Mouse (Mus musculus): ENCODE results near the gene Nacc2. TPM values are rescaled to one million over a fixed set of nuclear protein-coding genes. Genes with fewer than 3 reads are reported as not detected.
A peak's percentile ranks its signal among the peaks of the same experiment; 100 is the strongest.

The Nacc2 gene
- polyA plus RNA-seq, 1 experiment from 2014 or later = 6.5 TPM

GRCm38 (mm10) chr2:26093897-26094296, 29.1 kb downstream of the Nacc2 start:
- WGBS = 84% methylated on average over 7 of the region's 7 CpGs
- H3K4me3 ChIP-seq = no peak overlapping the region
- H3K36me3 ChIP-seq = no peaks in the 10 kb centered on the region
- H3K9me3 ChIP-seq (replicated peaks) = no peaks in the 10 kb centered on the region
- no peak overlapping the region for H3K4me2 ChIP-seq
- no peak for ATAC-seq (ENCODE audit: insufficient number of reproducible peaks, low FRiP score)
- H3K9ac ChIP-seq = no peak overlapping the region
- H3K27me3 ChIP-seq (replicated peaks) = peaks cover 57% of the 10 kb centered on the region
- H3K4me1 ChIP-seq (replicated peaks) = peaks cover 31% of the 10 kb centered on the region
- H3K27ac ChIP-seq (ENCODE audit: poor library complexity, severe bottlenecking) = no peak overlapping the region

GRCm38 (mm10) chr2:26091771-26092393, 31.1 kb downstream of the Nacc2 start:
- H3K9ac ChIP-seq = peak overlapping the region; percentile 75
- H3K9me3 ChIP-seq (replicated peaks) = no peaks in the 10 kb centered on the region
- peak overlapping the region; percentile 61 for H3K27ac ChIP-seq (ENCODE audit: poor library complexity, severe bottlenecking)
- H3K36me3 ChIP-seq = no peaks in the 10 kb centered on the region
- H3K4me3 ChIP-seq = peak overlapping the region; percentile 59
- H3K4me1 ChIP-seq (replicated peaks) = peaks cover 42% of the 10 kb centered on the region
- no peak for ATAC-seq (ENCODE audit: insufficient number of reproducible peaks, low FRiP score)
- WGBS = 2% methylated on average over 24 of the region's 24 CpGs
- peaks cover 57% of the 10 kb centered on the region for H3K27me3 ChIP-seq (replicated peaks)
- peak overlapping the region; percentile 97 for H3K4me2 ChIP-seq

GRCm38 (mm10) chr2:26090876-26091770, 31.9 kb downstream of the Nacc2 start:
- peak; percentile 23; the same call in 1 of the 2 replicates for ATAC-seq (ENCODE audit: insufficient number of reproducible peaks, low FRiP score)
- peak overlapping the region; percentile 59 for H3K4me3 ChIP-seq
- peaks cover 57% of the 10 kb centered on the region for H3K27me3 ChIP-seq (replicated peaks)
- no peaks in the 10 kb centered on the region for H3K36me3 ChIP-seq
- peaks cover 47% of the 10 kb centered on the region for H3K4me1 ChIP-seq (replicated peaks)
- WGBS = 2% methylated on average over 36 of the region's 39 CpGs
- H3K27ac ChIP-seq (ENCODE audit: poor library complexity, severe bottlenecking) = peak overlapping the region; percentile 61
- peak overlapping the region; percentile 97 for H3K4me2 ChIP-seq
- no peaks in the 10 kb centered on the region for H3K9me3 ChIP-seq (replicated peaks)
- peak overlapping the region; percentile 75 for H3K9ac ChIP-seq

- 66% methylated on average over 2 of the region's 2 CpGs for WGBS
- Histone ChIP-seq H3K4me1 (replicated peaks) (peaks cover 47% of the 10 kb centered on the region), H3K9ac (no peak overlapping the region), H3K4me3 (no peak overlapping the region), H3K36me3 (peaks cover 7% of the 10 kb centered on the region; the same call in 1 of the 2 replicates), H3K9me3 (replicated peaks) (peaks cover 4% of the 10 kb centered on the region; the same call in 1 of the 2 replicates), H3K4me2 (no peak overlapping the region), H3K27ac (ENCODE audit: poor library complexity, severe bottlenecking) (no peak overlapping the region), H3K27me3 (replicated peaks) (peaks cover 47% of the 10 kb centered on the region)
- no peak for ATAC-seq (ENCODE audit: insufficient number of reproducible peaks, low FRiP score)
Measured at GRCm38 (mm10) chr2:26089005-26089404, 34.0 kb downstream of the Nacc2 start.

- Histone ChIP-seq H3K4me1 (replicated peaks) (peaks cover 40% of the 10 kb centered on the region), H3K9me3 (replicated peaks) (peaks cover 4% of the 10 kb centered on the region; the same call in 1 of the 2 replicates), H3K36me3 (peaks cover 7% of the 10 kb centered on the region; the same call in 1 of the 2 replicates), H3K9ac (no peak overlapping the region), H3K4me2 (no peak overlapping the region), H3K27me3 (replicated peaks) (peaks cover 28% of the 10 kb centered on the region), H3K4me3 (no peak overlapping the region), H3K27ac (ENCODE audit: poor library complexity, severe bottlenecking) (no peak overlapping the region)
- 59% methylated on average over 4 of the region's 4 CpGs for WGBS
- ATAC-seq (ENCODE audit: insufficient number of reproducible peaks, low FRiP score) = no peak
Measured at GRCm38 (mm10) chr2:26086926-26087600, 36.0 kb downstream of the Nacc2 start.

- Histone ChIP-seq H3K4me2 (no peak overlapping the region), H3K9ac (no peak overlapping the region), H3K4me3 (no peak overlapping the region), H3K4me1 (replicated peaks) (peaks cover 34% of the 10 kb centered on the region), H3K36me3 (peaks cover 7% of the 10 kb centered on the region; the same call in 1 of the 2 replicates), H3K9me3 (replicated peaks) (peaks cover 4% of the 10 kb centered on the region; the same call in 1 of the 2 replicates), H3K27ac (ENCODE audit: poor library complexity, severe bottlenecking) (no peak overlapping the region), H3K27me3 (replicated peaks) (peaks cover 24% of the 10 kb centered on the region)
- 77% methylated on average over 4 of the region's 4 CpGs for WGBS
- no peak for ATAC-seq (ENCODE audit: insufficient number of reproducible peaks, low FRiP score)
Measured at GRCm38 (mm10) chr2:26086505-26086904, 36.5 kb downstream of the Nacc2 start.

- H3K4me2 ChIP-seq = no peak overlapping the region
- H3K4me3 ChIP-seq = no peak overlapping the region
- ATAC-seq (ENCODE audit: insufficient number of reproducible peaks, low FRiP score) = no peak
- 70% methylated on average over 4 of the region's 4 CpGs for WGBS
- H3K4me1 ChIP-seq (replicated peaks) = peaks cover 15% of the 10 kb centered on the region
- H3K36me3 ChIP-seq = peaks cover 7% of the 10 kb centered on the region; the same call in 1 of the 2 replicates
- H3K27ac ChIP-seq (ENCODE audit: poor library complexity, severe bottlenecking) = no peak overlapping the region
- H3K27me3 ChIP-seq (replicated peaks) = no peaks in the 10 kb centered on the region
- H3K9me3 ChIP-seq (replicated peaks) = peaks cover 4% of the 10 kb centered on the region; the same call in 1 of the 2 replicates
- H3K9ac ChIP-seq = no peak overlapping the region
Measured at GRCm38 (mm10) chr2:26082883-26083282, 40.1 kb downstream of the Nacc2 start.

GRCm38 (mm10) chr2:26080830-26081229, 42.2 kb downstream of the Nacc2 start:
- Histone ChIP-seq H3K27ac (ENCODE audit: poor library complexity, severe bottlenecking) (no peak overlapping the region), H3K27me3 (replicated peaks) (no peaks in the 10 kb centered on the region), H3K4me3 (no peak overlapping the region), H3K4me2 (no peak overlapping the region), H3K36me3 (peaks cover 7% of the 10 kb centered on the region; the same call in 1 of the 2 replicates), H3K9ac (no peak overlapping the region), H3K9me3 (replicated peaks) (peaks cover 4% of the 10 kb centered on the region; the same call in 1 of the 2 replicates), H3K4me1 (replicated peaks) (no peaks in the 10 kb centered on the region)
- ATAC-seq (ENCODE audit: insufficient number of reproducible peaks, low FRiP score) = no peak
- 66% methylated on average over 3 of the region's 3 CpGs for WGBS

- H3K4me1 ChIP-seq (replicated peaks) = no peaks in the 10 kb centered on the region
- H3K4me2 ChIP-seq = no peak overlapping the region
- no peaks in the 10 kb centered on the region for H3K36me3 ChIP-seq
- H3K4me3 ChIP-seq = no peak overlapping the region
- H3K27ac ChIP-seq (ENCODE audit: poor library complexity, severe bottlenecking) = no peak overlapping the region
- no peak for ATAC-seq (ENCODE audit: insufficient number of reproducible peaks, low FRiP score)
- H3K9ac ChIP-seq = no peak overlapping the region
- no peaks in the 10 kb centered on the region for H3K27me3 ChIP-seq (replicated peaks)
- WGBS = 69% methylated on average over 4 of the region's 4 CpGs
- no peaks in the 10 kb centered on the region for H3K9me3 ChIP-seq (replicated peaks)
Measured at GRCm38 (mm10) chr2:26079409-26079808, 43.6 kb downstream of the Nacc2 start.

- Histone ChIP-seq H3K27ac (ENCODE audit: poor library complexity, severe bottlenecking) (no peak overlapping the region), H3K4me3 (no peak overlapping the region), H3K4me1 (replicated peaks) (no peaks in the 10 kb centered on the region), H3K4me2 (no peak overlapping the region), H3K36me3 (no peaks in the 10 kb centered on the region), H3K27me3 (replicated peaks) (no peaks in the 10 kb centered on the region), H3K9me3 (replicated peaks) (no peaks in the 10 kb centered on the region), H3K9ac (no peak overlapping the region)
- WGBS = 85% methylated on average over 4 of the region's 4 CpGs
- no peak for ATAC-seq (ENCODE audit: insufficient number of reproducible peaks, low FRiP score)
Measured at GRCm38 (mm10) chr2:26077068-26077467, 46.0 kb downstream of the Nacc2 start.

GRCm38 (mm10) chr2:26076121-26076520, 46.9 kb downstream of the Nacc2 start:
- Histone ChIP-seq H3K9me3 (replicated peaks) (no peaks in the 10 kb centered on the region), H3K36me3 (no peaks in the 10 kb centered on the region), H3K4me3 (no peak overlapping the region), H3K4me1 (replicated peaks) (no peaks in the 10 kb centered on the region), H3K27ac (ENCODE audit: poor library complexity, severe bottlenecking) (no peak overlapping the region), H3K4me2 (no peak overlapping the region), H3K9ac (no peak overlapping the region), H3K27me3 (replicated peaks) (no peaks in the 10 kb centered on the region)
- no peak for ATAC-seq (ENCODE audit: insufficient number of reproducible peaks, low FRiP score)
- 45% methylated on average over 2 of the region's 2 CpGs for WGBS

Data from heart, embryonic 12.5 days (tissue).